Mouse (Mus musculus) cerebellum, postnatal 25 days (tissue): ENCODE data around the gene Vps33a.
"Not testable (repeated sequence)": the region's sequence is repeated elsewhere in the genome, so short reads cannot be mapped to it uniquely, and the experiment has no call there.

Experiments
- DNase-seq, 2 experiments: peaks; one replicate each; pipeline ENCODE4 v3.0.0; 2021; ENCODE audit warnings: mixed read lengths in 2 of 2

The Vps33a gene

DNA sequence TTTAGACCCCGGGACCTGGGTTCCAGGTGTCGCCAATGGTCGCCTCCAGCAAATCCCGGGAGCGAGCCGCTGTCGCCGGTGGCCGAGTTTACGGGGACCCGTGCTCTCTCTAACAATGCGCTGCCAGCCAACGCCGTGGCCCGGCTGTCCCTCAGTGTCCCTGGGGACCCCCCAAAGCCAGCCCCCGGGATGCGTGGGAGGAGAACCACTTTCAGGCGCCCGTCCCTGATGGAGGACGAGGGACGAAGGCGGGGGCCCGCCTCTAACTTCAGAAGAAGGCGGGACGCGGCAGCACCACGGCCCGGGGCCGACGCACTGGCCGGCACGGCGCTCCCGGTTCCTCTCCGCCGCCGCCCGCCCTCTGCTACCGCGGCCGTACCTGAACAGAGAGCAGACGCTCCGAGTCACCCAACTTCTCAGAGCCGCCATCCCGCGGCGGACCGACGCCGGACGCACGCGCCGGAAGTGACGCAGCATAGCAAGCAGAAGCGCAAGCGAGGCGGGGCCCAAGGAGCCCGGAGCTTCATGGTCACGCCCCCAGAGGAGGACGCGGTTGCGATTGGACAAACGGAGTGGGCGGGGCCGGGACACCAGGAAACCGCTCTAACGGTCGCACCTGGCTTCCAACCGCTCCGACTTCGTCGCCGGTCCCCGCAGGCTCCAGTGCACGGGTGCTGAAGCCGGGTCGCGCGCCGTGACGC is 49.0 kb downstream of the Vps33a start, which contains the start of gene Diablo:
Gene Diablo (minus strand): TSS at position 485 of the 701 bp plus-strand sequence.
- peak; percentile 97 to 99 for DNase-seq

DNA sequence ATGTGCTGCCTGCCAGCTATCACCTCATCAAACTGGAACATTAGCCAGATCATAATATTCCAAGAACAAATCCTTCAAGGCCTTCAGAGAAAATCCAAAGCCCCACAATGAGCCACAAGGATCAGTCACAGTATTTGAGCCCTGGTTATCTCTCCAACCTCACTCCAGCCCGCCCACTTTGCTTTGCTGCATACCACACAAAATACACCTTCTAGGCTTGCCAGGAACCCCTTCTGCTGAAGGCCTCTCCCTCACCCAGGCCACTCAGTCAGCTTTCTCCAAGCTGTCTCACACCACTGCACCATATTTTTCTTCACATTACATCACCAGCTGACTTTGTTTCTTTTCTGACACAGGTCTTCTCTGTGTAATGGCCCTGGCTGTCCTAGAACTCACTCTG is 50.7 kb downstream of the Vps33a start:
- peak in 1 of 2 experiments; percentile 1 for DNase-seq

DNA sequence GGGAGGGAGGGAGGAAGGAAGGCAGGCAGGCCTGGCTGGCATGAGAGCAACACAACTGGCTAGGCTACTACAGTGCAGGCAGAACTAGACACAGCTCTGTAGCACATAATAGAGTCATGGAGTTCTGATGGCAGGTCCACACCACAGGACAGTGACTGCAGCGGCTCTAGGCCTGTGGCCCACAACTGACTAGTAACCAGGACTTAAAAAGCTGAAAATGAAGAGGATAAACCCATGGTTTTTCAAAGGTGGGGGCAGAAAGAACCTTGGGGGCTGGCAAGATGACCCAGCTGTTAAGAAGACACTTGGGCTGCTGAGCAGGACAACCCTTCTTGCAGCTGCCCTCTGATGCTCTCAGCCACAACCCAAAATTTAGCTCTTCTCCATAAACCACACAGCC is 51.2 kb downstream of the Vps33a start:
- DNase-seq = no peak

DNA sequence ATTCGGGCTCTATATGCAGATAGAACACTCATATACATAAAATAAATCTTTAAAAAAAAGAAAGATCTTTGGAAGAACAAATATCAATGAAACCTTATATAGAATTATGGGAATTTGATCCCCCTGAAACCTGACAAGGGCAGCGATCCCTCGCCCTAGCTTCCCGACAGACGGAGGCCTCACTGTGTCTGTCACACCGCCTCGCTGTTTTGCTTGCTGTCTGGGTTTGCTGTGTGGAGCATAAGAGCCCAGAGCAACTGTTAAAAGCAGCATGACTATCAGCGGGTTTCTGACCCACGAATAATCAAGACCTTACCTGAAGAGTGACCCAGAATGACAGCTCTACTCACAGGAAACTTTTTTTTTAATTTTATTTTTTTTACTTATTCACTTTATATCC is 52.2 kb downstream of the Vps33a start:
- DNase-seq = no peak

DNA sequence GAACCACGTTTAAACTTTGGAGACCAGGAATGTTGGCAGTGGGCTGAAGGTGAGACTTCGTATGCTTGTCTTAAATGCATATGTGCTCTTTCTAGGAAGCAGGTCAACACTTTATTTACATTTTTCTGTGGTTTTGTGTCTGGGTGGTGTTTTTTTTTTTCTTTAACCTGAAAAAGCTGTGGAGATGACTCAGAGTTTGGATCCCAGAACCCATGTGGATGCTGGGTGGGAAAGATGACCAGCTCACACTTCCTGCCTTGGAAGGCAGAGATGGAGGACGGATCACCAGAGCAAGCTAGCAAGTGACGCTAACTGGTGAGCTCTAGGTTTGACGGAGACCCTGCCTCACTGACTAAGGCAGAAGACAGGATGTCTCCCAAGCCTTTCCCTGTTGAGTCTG is 58.0 kb downstream of the Vps33a start:
- no peak for DNase-seq

DNA sequence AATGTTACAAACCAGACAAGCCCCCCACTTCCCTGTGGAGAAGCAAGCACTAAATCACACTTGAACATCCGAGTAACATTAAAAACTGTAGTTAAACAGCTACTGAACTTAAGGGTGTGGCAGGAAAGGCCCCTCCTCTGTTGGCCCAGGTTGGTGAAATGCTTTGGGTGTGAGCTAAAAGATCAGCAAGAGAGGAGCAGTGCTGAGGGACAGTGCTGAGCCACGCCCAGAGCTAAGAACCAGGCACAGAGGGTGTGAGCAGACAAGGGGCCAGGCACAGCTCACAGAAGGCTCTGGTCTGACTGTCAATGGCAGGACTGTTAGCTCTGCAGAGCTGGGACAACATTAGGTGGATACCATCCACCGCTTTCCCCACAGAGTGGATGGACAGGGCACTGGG is 60.7 kb downstream of the Vps33a start:
- no peak for DNase-seq

DNA sequence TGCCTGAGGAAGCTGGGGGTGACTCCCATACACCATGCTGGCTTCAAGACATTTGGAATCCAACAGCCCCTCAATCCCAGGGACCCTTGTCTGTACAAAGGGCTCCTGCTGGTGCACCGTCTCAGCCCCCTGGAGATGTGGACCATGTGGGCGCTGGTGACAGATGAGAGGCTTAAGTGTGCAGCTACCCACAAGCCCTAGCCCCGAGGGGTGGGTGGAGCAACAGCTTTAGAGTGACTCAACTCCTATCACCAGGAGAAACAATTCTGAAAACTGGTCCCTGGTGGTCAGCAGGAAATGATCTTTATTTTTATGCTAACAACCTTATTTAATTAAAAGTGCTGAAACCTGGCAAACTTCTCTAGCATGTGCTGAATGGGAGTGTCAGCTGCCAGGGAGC is 61.4 kb downstream of the Vps33a start:
- DNase-seq = not testable (repeated sequence)

DNA sequence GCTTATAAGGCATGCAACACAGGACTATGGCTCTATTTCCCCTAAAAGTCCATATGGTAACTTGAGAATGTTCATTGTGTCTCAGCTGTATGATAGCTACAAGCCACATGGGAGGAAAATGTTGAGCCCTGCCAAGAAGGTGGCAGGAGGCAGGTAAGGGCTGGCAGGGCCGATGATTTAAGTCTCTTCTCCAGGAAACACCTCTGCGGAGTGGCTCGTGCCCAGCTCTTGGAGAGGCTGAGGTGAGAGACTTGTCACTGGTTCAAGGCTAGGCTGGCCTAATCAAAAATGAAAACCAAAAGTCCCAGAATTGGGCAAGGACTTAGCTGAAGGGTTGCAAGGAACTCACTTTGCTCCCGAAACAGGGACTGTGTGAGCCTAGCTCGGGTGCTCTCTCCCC is 62.7 kb downstream of the Vps33a start, which contains the start of gene B3gnt4:
Gene B3gnt4 (plus strand): TSS at position 301 of the 400 bp plus-strand sequence.
- DNase-seq = no peak

DNA sequence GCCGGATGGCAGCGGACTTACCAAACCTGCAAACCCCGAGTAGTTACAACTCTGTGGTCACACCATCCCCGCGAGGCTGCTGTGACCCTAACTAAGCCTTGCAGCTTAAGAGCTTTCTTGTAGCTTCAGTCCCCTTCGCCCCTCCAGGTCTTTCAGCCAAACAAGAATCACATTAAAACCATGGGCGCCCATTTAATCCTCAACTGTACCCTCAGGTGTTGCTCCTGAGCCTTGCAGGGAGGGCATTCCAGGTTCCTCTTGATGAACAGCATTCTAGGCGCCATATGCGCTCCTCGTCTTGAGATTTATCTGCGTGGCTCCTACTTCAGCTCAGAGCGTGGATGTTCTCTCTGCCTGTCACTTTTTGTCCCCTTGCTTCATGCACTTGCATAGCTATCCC is 63.9 kb downstream of the Vps33a start:
- DNase-seq = no peak

DNA sequence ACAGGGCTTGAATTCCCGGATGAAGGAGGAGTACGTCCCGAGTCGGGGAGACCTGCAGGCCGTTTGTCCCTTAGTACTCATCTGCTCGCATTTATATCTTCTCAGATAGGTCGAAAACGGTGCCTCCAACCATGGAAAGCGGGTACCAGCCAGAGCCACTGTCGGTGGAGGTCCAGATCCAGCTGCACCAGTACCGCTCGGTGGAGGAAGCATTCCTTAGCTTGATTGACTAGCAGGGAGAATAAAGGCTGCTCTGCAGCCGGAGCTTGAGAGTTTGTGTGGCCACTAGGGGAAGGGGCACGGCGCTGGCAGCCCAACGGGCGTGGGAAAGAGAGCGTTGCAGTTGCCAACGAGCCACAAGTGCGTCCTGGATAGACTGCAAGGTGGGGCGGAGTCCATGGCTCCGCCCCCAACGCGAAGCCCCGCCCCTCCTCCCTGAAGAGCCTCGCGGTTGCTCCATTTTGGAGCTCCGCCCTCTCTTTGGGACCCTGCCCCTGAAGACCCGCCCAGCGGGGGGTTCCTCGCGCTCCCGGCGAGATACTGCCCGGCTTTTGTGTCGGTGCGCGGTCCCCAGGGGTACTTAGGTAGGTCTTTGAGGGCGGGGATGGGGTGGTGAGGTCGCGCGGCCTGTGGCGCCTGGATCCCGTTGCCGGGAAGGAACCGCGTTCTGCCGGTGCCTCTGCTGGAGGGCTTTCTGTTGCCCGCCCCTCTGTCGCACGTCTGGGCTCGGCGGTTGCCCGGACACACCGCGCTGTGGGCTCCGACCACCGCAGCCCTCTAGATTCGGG is 64.7 kb downstream of the Vps33a start:
- DNase-seq = peak; percentile 69 to 84

DNA sequence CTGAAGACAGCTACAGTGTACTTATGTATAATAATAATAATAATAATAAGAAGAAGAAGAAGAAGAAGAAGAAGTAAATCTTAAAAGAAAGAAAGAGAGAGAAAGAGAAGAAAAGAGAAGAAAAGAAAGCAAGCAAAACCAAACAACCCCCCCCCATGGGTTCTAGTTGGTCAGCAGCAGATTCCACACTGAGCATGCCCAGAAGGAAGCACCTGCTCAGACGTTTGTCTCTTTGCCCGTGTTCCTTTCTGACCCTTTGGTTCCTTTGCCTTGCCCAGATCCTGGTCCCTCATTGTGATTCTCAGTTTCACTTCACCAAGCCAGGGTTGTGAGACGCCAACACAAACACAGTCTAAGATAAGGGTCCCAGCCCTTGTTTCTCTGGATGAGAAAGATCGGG is 70.9 kb downstream of the Vps33a start:
- DNase-seq = no peak

DNA sequence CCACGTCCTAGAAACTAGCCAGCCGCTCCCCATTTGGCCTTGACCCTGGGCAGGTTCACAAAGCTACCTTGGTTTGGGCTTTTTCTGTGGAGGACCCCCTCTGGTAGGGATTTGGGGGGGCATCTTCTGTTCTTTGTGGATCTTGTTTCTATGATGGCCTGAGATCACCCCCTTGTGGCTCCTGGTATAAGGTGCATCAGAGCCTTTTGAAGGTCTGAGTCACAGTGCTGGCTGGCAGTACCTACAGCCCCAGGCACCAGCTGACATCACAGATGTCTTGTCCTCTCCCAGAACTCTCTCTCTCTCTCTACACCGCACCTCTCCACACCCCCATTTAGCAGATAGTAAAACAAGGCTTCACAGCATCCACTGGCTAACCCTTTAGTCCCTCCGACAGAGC is 73.1 kb downstream of the Vps33a start:
- DNase-seq = peak; percentile 59 to 75

DNA sequence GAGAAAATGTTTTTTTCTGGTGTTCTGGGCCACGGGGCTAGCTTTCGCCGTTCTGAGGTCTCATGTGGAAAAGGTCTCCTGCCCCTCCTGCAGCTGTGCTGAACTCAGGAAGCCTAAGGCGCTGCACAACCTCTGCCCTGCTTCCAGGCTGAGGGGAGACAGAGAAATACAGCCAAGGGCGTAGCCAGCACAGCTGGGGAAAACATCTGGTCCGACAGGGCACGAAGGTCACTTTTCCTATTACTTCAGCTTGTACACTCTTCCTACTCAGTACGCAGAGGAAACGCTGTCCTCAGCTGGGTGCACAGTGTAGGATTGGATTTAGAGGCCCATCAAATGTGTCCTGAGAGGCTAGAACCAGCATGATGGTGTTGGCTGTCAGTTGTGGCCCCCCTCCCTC is 82.9 kb downstream of the Vps33a start:
- no peak for DNase-seq

DNA sequence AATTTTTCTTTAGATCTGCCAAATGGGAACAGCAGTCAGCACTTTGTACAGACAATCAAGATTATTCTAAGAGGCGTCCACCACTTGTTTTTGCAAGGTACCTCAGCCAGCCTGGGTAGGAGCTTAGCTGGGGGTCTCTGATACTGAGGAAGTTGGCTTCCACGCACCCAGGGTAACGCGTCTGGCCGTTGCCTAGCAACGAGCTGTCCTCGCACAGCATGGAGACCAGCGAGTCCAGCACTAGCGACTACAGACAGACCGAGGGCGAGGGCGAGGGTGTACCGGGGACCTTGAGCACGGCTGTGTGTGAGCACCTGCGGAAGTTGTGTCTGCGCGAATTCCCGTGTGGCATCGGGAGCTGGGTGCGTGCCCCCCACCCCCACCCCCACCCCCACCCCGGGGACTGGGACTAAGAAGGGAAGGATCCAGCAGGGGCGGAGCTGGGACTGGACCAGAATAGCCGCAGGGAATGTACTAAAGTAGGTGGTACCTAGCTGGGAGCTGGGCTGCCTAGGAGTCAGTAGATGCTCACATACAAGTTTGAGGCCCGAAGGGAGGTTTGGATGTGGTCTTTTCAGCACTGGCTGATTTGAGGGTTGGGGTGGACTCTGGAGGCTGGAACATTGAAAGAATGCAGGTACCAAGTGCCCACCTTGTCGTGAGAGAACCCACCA is 83.6 kb downstream of the Vps33a start, which contains the start of the genes Lrrc43 and Il31:
Gene Lrrc43 (plus strand): TSS at position 194 of the 674 bp plus-strand sequence.
Gene Il31 (minus strand): TSS at position 378 of the 674 bp plus-strand sequence.
- no peak for DNase-seq

DNA sequence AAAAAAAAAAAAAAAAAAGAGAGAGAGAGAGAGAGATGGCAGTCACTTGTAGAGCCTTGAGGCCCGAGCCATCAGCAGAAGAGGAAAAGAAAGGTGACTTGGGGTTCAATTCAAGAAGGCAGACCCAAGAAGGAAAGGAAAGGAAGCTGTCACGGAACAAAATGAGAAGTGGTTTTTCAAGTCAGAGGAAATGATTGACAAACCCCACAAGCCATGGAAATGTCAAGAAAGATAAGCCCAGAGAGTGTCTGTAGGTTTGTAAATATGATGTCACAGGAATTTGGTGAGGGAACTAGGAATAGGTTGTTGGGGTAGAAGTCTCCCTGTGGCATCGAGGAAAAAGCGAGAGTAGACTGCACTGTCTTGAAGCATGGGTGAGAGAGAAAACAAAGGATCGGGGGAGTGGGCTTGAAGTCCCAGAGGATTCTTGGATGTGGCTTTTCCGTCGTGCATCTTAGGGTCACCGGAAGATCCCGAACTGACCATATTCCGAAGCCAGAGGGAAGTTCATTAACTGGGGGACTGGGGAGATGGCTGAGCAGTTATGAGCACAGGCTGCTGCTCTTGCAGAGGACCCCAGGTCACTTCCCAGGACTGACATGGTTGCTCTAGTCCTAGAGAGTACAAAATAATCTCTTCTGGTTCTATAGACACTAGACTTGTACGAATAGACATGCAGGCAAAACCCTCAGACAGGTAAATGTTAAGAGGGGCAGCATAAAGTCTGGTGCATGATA is 85.0 kb downstream of the Vps33a start:
- no peak for DNase-seq
